Mouse (Mus musculus): ENCODE data around the gene Rpl10. TPM values are rescaled to one million over a fixed set of nuclear protein-coding genes. Genes with fewer than 3 reads are reported as not detected.

The Rpl10 gene
- polyA plus RNA-seq, 1 experiment from 2014 or later: 688 TPM

GRCm38 (mm10) chrX:74249615-74250014 lies 21.0 kb upstream of the Rpl10 start, which contains the start of gene Flna:
Gene Flna (minus strand): TSS chrX:74249820.
- Histone ChIP-seq H3K4me1 (peaks cover 29% of the 10 kb centered on the region), H3K4me2 (peak within 1 kb of the TSS; percentile 72), H3K36me3 (no peaks in the 10 kb centered on the region), H3K9ac (peak within 1 kb of the TSS; percentile 59), H3K9me3 (replicated peaks) (no peaks in the 10 kb centered on the region), H3K4me3 (peak within 1 kb of the TSS; percentile 46), H3K27ac (no peak within 1 kb of the TSS), H3K27me3 (replicated peaks) (peaks cover 19% of the 10 kb centered on the region)
- 7% methylated on average over 37 of the region's 38 CpGs for WGBS (ENCODE audit: insufficient replicate concordance)
- ATAC-seq: no peak

- H3K27ac ChIP-seq: peak within 1 kb of the TSS; percentile 91
- peaks cover 28% of the 10 kb centered on the region for H3K36me3 ChIP-seq
- peak within 1 kb of the TSS; percentile 81 for H3K9ac ChIP-seq
- H3K9me3 ChIP-seq (replicated peaks): no peaks in the 10 kb centered on the region
- WGBS (ENCODE audit: insufficient replicate concordance): 22% methylated on average over 39 of the region's 39 CpGs
- H3K4me1 ChIP-seq: peaks cover 15% of the 10 kb centered on the region
- peak within 1 kb of the TSS; percentile 69 for H3K4me3 ChIP-seq
- peak; percentile 97 for ATAC-seq
- peak within 1 kb of the TSS; percentile 84 for H3K4me2 ChIP-seq
- H3K27me3 ChIP-seq (replicated peaks): peaks cover 15% of the 10 kb centered on the region
Observed at GRCm38 (mm10) chrX:74254153-74254887, 16.3 kb upstream of the Rpl10 start, which contains the start of gene Emd. Gene Emd (plus strand): TSS chrX:74254687.

- peak overlapping the region; percentile 81 for H3K9ac ChIP-seq
- peak overlapping the region; percentile 84 for H3K4me2 ChIP-seq
- WGBS (ENCODE audit: insufficient replicate concordance): 13% methylated on average over 31 of the region's 31 CpGs
- peaks cover 30% of the 10 kb centered on the region for H3K36me3 ChIP-seq
- peaks cover 8% of the 10 kb centered on the region for H3K27me3 ChIP-seq (replicated peaks)
- peak overlapping the region; percentile 69 for H3K4me3 ChIP-seq
- H3K9me3 ChIP-seq (replicated peaks): no peaks in the 10 kb centered on the region
- peaks cover 8% of the 10 kb centered on the region for H3K4me1 ChIP-seq
- H3K27ac ChIP-seq: peak overlapping the region; percentile 91
- peak; percentile 67 for ATAC-seq
Observed at GRCm38 (mm10) chrX:74254888-74255565, 15.6 kb upstream of the Rpl10 start.

GRCm38 (mm10) chrX:74257746-74258145 lies 12.9 kb upstream of the Rpl10 start:
- no peak overlapping the region for H3K27ac ChIP-seq
- no peak overlapping the region for H3K9ac ChIP-seq
- H3K9me3 ChIP-seq (replicated peaks): no peaks in the 10 kb centered on the region
- no peak for ATAC-seq
- H3K27me3 ChIP-seq (replicated peaks): no peaks in the 10 kb centered on the region
- WGBS (ENCODE audit: insufficient replicate concordance): 70% methylated on average over 3 of the region's 3 CpGs
- no peak overlapping the region for H3K4me2 ChIP-seq
- no peak overlapping the region for H3K4me3 ChIP-seq
- peaks cover 34% of the 10 kb centered on the region for H3K36me3 ChIP-seq
- H3K4me1 ChIP-seq: peaks cover 8% of the 10 kb centered on the region

GRCm38 (mm10) chrX:74269736-74270061 lies 913 bp upstream of the Rpl10 start:
- peak overlapping the region; percentile 66 for H3K4me2 ChIP-seq
- peak overlapping the region; percentile 69 for H3K4me3 ChIP-seq
- H3K9ac ChIP-seq: peak overlapping the region; percentile 60
- no peaks in the 10 kb centered on the region for H3K27me3 ChIP-seq (replicated peaks)
- H3K4me1 ChIP-seq: peaks cover 11% of the 10 kb centered on the region
- H3K27ac ChIP-seq: peak overlapping the region; percentile 91
- 29% methylated on average over 3 of the region's 3 CpGs for WGBS (ENCODE audit: insufficient replicate concordance)
- H3K9me3 ChIP-seq (replicated peaks): no peaks in the 10 kb centered on the region
- H3K36me3 ChIP-seq: peaks cover 16% of the 10 kb centered on the region
- peak; percentile 14 for ATAC-seq

GRCm38 (mm10) chrX:74270902-74271551 lies 415 bp downstream of the Rpl10 start:
- Histone ChIP-seq H3K4me2 (peak overlapping the region; percentile 63), H3K9me3 (replicated peaks) (no peaks in the 10 kb centered on the region), H3K4me3 (peak overlapping the region; percentile 69), H3K27ac (peak overlapping the region; percentile 81), H3K36me3 (peaks cover 17% of the 10 kb centered on the region), H3K4me1 (peaks cover 11% of the 10 kb centered on the region), H3K27me3 (replicated peaks) (no peaks in the 10 kb centered on the region), H3K9ac (peak overlapping the region; percentile 83)
- WGBS (ENCODE audit: insufficient replicate concordance): 9% methylated on average over 27 of the region's 27 CpGs
- ATAC-seq: no peak

- 17% methylated on average over 10 of the region's 10 CpGs for WGBS (ENCODE audit: insufficient replicate concordance)
- Histone ChIP-seq H3K4me2 (0 out of 2 replicates have a peak overlapping the region, but pooled peaks have one; percentile 3), H3K36me3 (peaks cover 24% of the 10 kb centered on the region), H3K27me3 (replicated peaks) (no peaks in the 10 kb centered on the region), H3K9ac (no peak overlapping the region), H3K4me1 (peaks cover 19% of the 10 kb centered on the region), H3K27ac (peak overlapping the region; percentile 56), H3K4me3 (no peak overlapping the region), H3K9me3 (replicated peaks) (no peaks in the 10 kb centered on the region)
- ATAC-seq: no peak
Observed at GRCm38 (mm10) chrX:74273422-74274322, 3.1 kb downstream of the Rpl10 start.

GRCm38 (mm10) chrX:74277916-74278315 lies 7.3 kb downstream of the Rpl10 start:
- no peak overlapping the region for H3K27ac ChIP-seq
- no peak overlapping the region for H3K4me3 ChIP-seq
- 53% methylated on average over 8 of the region's 8 CpGs for WGBS (ENCODE audit: insufficient replicate concordance)
- no peaks in the 10 kb centered on the region for H3K27me3 ChIP-seq (replicated peaks)
- no peak overlapping the region for H3K4me2 ChIP-seq
- H3K36me3 ChIP-seq: peaks cover 15% of the 10 kb centered on the region; the same call in 1 of the 2 replicates
- H3K9me3 ChIP-seq (replicated peaks): no peaks in the 10 kb centered on the region
- H3K9ac ChIP-seq: no peak overlapping the region
- ATAC-seq: no peak
- H3K4me1 ChIP-seq: peaks cover 22% of the 10 kb centered on the region; the same call in 1 of the 2 replicates

GRCm38 (mm10) chrX:74281041-74281731 lies 10.6 kb downstream of the Rpl10 start:
- Histone ChIP-seq H3K9me3 (replicated peaks) (no peaks in the 10 kb centered on the region), H3K4me2 (peak overlapping the region; percentile 85), H3K4me1 (peaks cover 34% of the 10 kb centered on the region), H3K36me3 (peaks cover 16% of the 10 kb centered on the region; the same call in 1 of the 2 replicates), H3K4me3 (peak overlapping the region; percentile 71), H3K27ac (peak overlapping the region; percentile 95), H3K27me3 (replicated peaks) (no peaks in the 10 kb centered on the region), H3K9ac (peak overlapping the region; percentile 76)
- peak; percentile 3; the same call in 1 of the 2 replicates for ATAC-seq
- WGBS (ENCODE audit: insufficient replicate concordance): 11% methylated on average over 14 of the region's 14 CpGs

GRCm38 (mm10) chrX:74281732-74282394 lies 11.3 kb downstream of the Rpl10 start, which contains the start of the genes Taz and Dnase1l1:
Gene Taz (plus strand): TSS chrX:74281912.
Gene Dnase1l1 (minus strand): TSS chrX:74282337.
- ATAC-seq: peak; percentile 97
- Histone ChIP-seq H3K4me2 (peak within 1 kb of the TSS; percentile 85), H3K4me1 (peaks cover 34% of the 10 kb centered on the region), H3K9ac (peak within 1 kb of the TSS; percentile 76), H3K4me3 (peak within 1 kb of the TSS; percentile 71), H3K36me3 (peaks cover 10% of the 10 kb centered on the region; the same call in 1 of the 2 replicates), H3K27ac (peak within 1 kb of the TSS; percentile 95), H3K27me3 (replicated peaks) (no peaks in the 10 kb centered on the region), H3K9me3 (replicated peaks) (no peaks in the 10 kb centered on the region)
- 6% methylated on average over 16 of the region's 16 CpGs for WGBS (ENCODE audit: insufficient replicate concordance)

Measured in liver, embryonic 12.5 days (tissue).